Mouse (Mus musculus) heart, postnatal 0 days (tissue): ENCODE measurements around the gene Thrb. TPM values are rescaled to one million over a fixed set of nuclear protein-coding genes. Genes with fewer than 3 reads are reported as not detected.

ENCODE experiments used
- ATAC-seq: fragments of 200-750 bp; cut with Nextera tagmentation; 2 replicates; pipeline ENCODE4 v1.8.0; 2017; ENCODE audit warnings: low read depth, moderate number of reproducible peaks, moderate library complexity; ENCODE audit not compliant: insufficient read depth
- DNase-seq: peaks from one replicate; pipeline ENCODE4 v3.0.0-alpha.2; 2016; ENCODE audit warnings: low spot score
- H3K27ac ChIP-seq: fragments of 300-500 bp; sonication (generic); 2 replicates; pipeline ENCODE4 v1.5.1; 2014; ENCODE audit warnings: low read depth, mild to moderate bottlenecking
- H3K27me3 ChIP-seq: fragments of 300-500 bp; sonication (generic); 2 replicates; pipeline ENCODE4 v1.6.1; 2014; ENCODE audit warnings: low read length, mixed read lengths; ENCODE audit not compliant: control insufficient read depth, insufficient read depth
- H3K36me3 ChIP-seq: fragments of 300-500 bp; sonication (generic); replicated peaks from 2 replicates; pipeline ENCODE4 v1.6.1; 2014; ENCODE audit warnings: low read length, mixed read lengths; ENCODE audit not compliant: control insufficient read depth, insufficient read depth
- H3K4me1 ChIP-seq: fragments of 300-500 bp; sonication (generic); 2 replicates; pipeline ENCODE4 v1.6.1; 2014; ENCODE audit warnings: antibody characterized with exemption; ENCODE audit not compliant: control insufficient read depth, insufficient read depth
- H3K4me2 ChIP-seq: fragments of 300-500 bp; sonication (generic); 2 replicates; pipeline ENCODE4 v1.6.1; 2014; ENCODE audit warnings: low read depth, mild to moderate bottlenecking, low read length, moderate library complexity
- H3K4me3 ChIP-seq: fragments of 300-500 bp; sonication (generic); 2 replicates; pipeline ENCODE4 v1.5.1; 2014; ENCODE audit warnings: low read depth, low read length
- H3K9ac ChIP-seq: fragments of 300-500 bp; sonication (generic); replicated peaks from 2 replicates; pipeline ENCODE4 v1.6.1; 2014; ENCODE audit warnings: low read depth, low read length, mixed read lengths
- H3K9me3 ChIP-seq: fragments of 300-500 bp; sonication (generic); replicated peaks from 2 replicates; pipeline ENCODE4 v1.6.1; 2016; ENCODE audit warnings: low read length; ENCODE audit not compliant: control insufficient read depth
- CTCF ChIP-seq: IDR thresholded peaks from 2 replicates; pipeline ENCODE4 v1.5.1; 2016; ENCODE audit warnings: antibody characterized with exemption, control low read depth, low read depth
- EP300 ChIP-seq: IDR thresholded peaks from 2 replicates; pipeline ENCODE4 v1.6.1; 2016; ENCODE audit warnings: antibody characterized with exemption, low read depth
- WGBS: fragments of 180-500 bp; shearing (Covaris S2); extraction: QIAGEN DNeasy Blood & Tissue Kit; methylation state at CpG from one replicate; pipeline ENCODE4 v1.1.7; 2014; 5-methylcytosine and 5-hydroxymethylcytosine counted together
- polyA plus RNA-seq: library from polyadenylated mRNA; unstranded; fragments of >200 nt; fragmentation: Nextera tagmentation; extraction: Ambion mirVana; gene quantifications from 2 replicates; pipeline ENCODE4 v1.2.1, GENCODE M21; 2015
- total RNA-seq: library from RNA; depleted of rRNA; stranded (reverse); fragments of >200 nt; gene quantifications from 2 replicates; pipeline ENCODE4 v1.2.3, GENCODE M21; 2014; ENCODE audit warnings: low replicate concordance

The Thrb gene
- total and polyA plus RNA-seq, 2 experiments from 2014 or later: 0.90 to 1.0 TPM

DNA sequence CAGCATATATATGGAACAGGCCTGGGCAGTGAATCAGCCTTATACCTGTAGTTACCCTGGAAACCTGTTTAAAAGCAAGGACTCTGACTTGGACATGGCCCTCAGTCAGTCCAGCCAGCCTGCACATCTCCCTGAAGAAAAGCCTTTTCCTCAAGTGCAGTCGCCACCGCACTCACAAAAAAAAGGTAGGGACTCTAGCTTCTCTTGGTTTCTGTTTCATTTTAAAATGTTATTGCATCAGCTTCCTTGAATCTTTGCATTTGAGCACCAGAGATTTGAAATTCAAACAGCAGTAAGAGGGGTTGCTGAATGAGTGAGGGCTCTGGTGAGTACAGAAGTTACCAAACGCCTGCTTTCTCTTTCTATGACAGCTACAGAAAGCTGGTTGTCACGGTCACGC lies 322.0 kb downstream of the Thrb start:
- Histone ChIP-seq H3K9ac (no peak overlapping the region), H3K27ac (no peak overlapping the region), H3K27me3 (no peaks in the 10 kb centered on the region), H3K9me3 (no peaks in the 10 kb centered on the region), H3K4me2 (no peak overlapping the region), H3K4me3 (no peak overlapping the region), H3K36me3 (no peaks in the 10 kb centered on the region), H3K4me1 (no peaks in the 10 kb centered on the region)
- DNase-seq (no peak), ATAC-seq (no peak)
- no peak for TF ChIP-seq EP300
- 76% methylated on average over 5 of the region's 5 CpGs for WGBS

GRCm38 (mm10) chr14:17983390-17983789 lies 323.3 kb downstream of the Thrb start:
- Histone ChIP-seq H3K4me2 (no peak overlapping the region), H3K27ac (no peak overlapping the region), H3K9me3 (no peaks in the 10 kb centered on the region), H3K27me3 (no peaks in the 10 kb centered on the region), H3K4me3 (no peak overlapping the region), H3K9ac (no peak overlapping the region), H3K4me1 (no peaks in the 10 kb centered on the region), H3K36me3 (no peaks in the 10 kb centered on the region)
- ATAC-seq (no peak), DNase-seq (no peak)
- WGBS: 74% methylated on average over 3 of the region's 3 CpGs
- TF ChIP-seq EP300 (no peak), CTCF (no peak)

GRCm38 (mm10) chr14:17983839-17984238 lies 323.8 kb downstream of the Thrb start:
- WGBS: 73% methylated on average over 6 of the region's 6 CpGs
- H3K27ac ChIP-seq: no peak overlapping the region
- DNase-seq (no peak), ATAC-seq (no peak)
- no peaks in the 10 kb centered on the region for H3K4me1 ChIP-seq
- no peaks in the 10 kb centered on the region for H3K27me3 ChIP-seq
- H3K36me3 ChIP-seq: no peaks in the 10 kb centered on the region
- no peaks in the 10 kb centered on the region for H3K9me3 ChIP-seq
- H3K4me2 ChIP-seq: no peak overlapping the region
- no peak for TF ChIP-seq EP300
- no peak for TF ChIP-seq CTCF
- no peak overlapping the region for H3K4me3 ChIP-seq
- H3K9ac ChIP-seq: no peak overlapping the region

GRCm38 (mm10) chr14:17988580-17988979 lies 328.5 kb downstream of the Thrb start:
- no peaks in the 10 kb centered on the region for H3K36me3 ChIP-seq
- H3K4me3 ChIP-seq: no peak overlapping the region
- H3K27ac ChIP-seq: no peak overlapping the region
- no peak for ATAC-seq
- no peak overlapping the region for H3K4me2 ChIP-seq
- H3K27me3 ChIP-seq: no peaks in the 10 kb centered on the region
- no peaks in the 10 kb centered on the region for H3K9me3 ChIP-seq
- no peak for DNase-seq
- TF ChIP-seq CTCF (no peak), EP300 (no peak)
- WGBS: 55% methylated on average over 2 of the region's 2 CpGs
- no peaks in the 10 kb centered on the region for H3K4me1 ChIP-seq
- H3K9ac ChIP-seq: no peak overlapping the region

DNA sequence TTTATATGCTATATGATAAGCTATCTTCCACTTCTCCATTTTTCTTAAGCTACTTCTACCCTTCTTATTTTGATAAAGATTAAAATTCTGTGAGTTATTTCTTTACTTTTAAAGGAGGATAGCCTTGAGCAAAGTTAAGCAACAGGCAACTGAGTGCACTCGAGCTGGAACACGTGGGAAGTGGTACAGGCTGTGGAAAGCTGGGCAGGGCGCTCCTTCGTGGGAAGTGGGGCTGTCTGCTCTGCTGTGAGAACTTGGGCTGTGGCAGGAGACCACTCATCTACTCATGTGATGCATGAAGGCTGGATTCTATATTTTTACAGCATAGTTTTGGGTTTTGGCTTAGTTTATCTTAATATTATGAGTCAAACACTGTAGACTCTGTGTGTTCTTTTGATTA lies 329.1 kb downstream of the Thrb start:
- Histone ChIP-seq H3K27me3 (no peaks in the 10 kb centered on the region), H3K36me3 (no peaks in the 10 kb centered on the region), H3K9me3 (no peaks in the 10 kb centered on the region), H3K4me2 (no peak overlapping the region), H3K9ac (no peak overlapping the region), H3K27ac (no peak overlapping the region), H3K4me3 (no peak overlapping the region), H3K4me1 (no peaks in the 10 kb centered on the region)
- TF ChIP-seq EP300: no peak
- TF ChIP-seq CTCF: no peak
- ATAC-seq: no peak
- WGBS: 48% methylated on average over 4 of the region's 4 CpGs
- DNase-seq: no peak

GRCm38 (mm10) chr14:17990186-17990585 lies 330.1 kb downstream of the Thrb start:
- Histone ChIP-seq H3K4me1 (no peaks in the 10 kb centered on the region), H3K27me3 (no peaks in the 10 kb centered on the region), H3K36me3 (no peaks in the 10 kb centered on the region), H3K9me3 (no peaks in the 10 kb centered on the region), H3K9ac (no peak overlapping the region), H3K4me2 (no peak overlapping the region), H3K4me3 (no peak overlapping the region), H3K27ac (no peak overlapping the region)
- TF ChIP-seq CTCF (no peak), EP300 (no peak)
- ATAC-seq (no peak), DNase-seq (no peak)
- WGBS: 71% methylated on average over 2 of the region's 2 CpGs
